ENCODE assay signal across 26 mouse cellular contexts in genomic region chrX:12124571-12124970, GRCm38 (mm10). TPM values are rescaled to one million over a fixed set of nuclear protein-coding genes. Genes with fewer than 3 reads are reported as not detected.
DNase-seq lines count a peak whose midpoint lies in the region; ATAC-seq and TF ChIP-seq lines count a peak whose summit lies in the region.
"Had no signal": no experiment of that assay in that cellular context is flagged by ENCODE, and none has a peak within 500 bp of the region (broad histone marks: within the 10 kb centered on the region; RNA-seq: fewer than 3 reads in every experiment).

No protein-coding gene starts in this region.

- H3K4me1 ChIP-seq in lung, embryonic 14.5 days (ENCODE audit: insufficient read depth), result peaks cover 3% of the 10 kb centered on the region; the same call in 1 of the 2 replicates
- H3K4me1 ChIP-seq in neural tube, embryonic 15.5 days, result peaks cover 41% of the 10 kb centered on the region
- H3K4me1 ChIP-seq in embryonic facial prominence, embryonic 10.5 days, result peaks cover 60% of the 10 kb centered on the region
- H3K4me1 ChIP-seq in intestine, embryonic 16.5 days (ENCODE audit: control insufficient read depth, insufficient read depth, low read length), result peaks cover 24% of the 10 kb centered on the region

- no peak overlapping the region for H3K4me3 ChIP-seq in lung, embryonic 14.5 days (ENCODE audit: low read depth, low read length)
- no peak overlapping the region for H3K4me3 ChIP-seq in neural tube, embryonic 15.5 days (replicated peaks)
- no peak overlapping the region for H3K4me3 ChIP-seq in embryonic facial prominence, embryonic 10.5 days
- no peak overlapping the region for H3K4me3 ChIP-seq in intestine, embryonic 16.5 days (ENCODE audit: low read length)
- H3K4me3 ChIP-seq: embryonic facial prominence, embryonic 12.5 days; forebrain, embryonic 12.5 days; heart, embryonic 12.5 days; hindbrain, embryonic 15.5 days; liver, embryonic 15.5 days had no signal

- H3K36me3 ChIP-seq in lung, embryonic 14.5 days (ENCODE audit: insufficient read depth), result no peaks in the 10 kb centered on the region
- no peaks in the 10 kb centered on the region for H3K36me3 ChIP-seq in neural tube, embryonic 15.5 days
- no peaks in the 10 kb centered on the region for H3K36me3 ChIP-seq in embryonic facial prominence, embryonic 10.5 days (replicated peaks)
- H3K36me3 ChIP-seq in intestine, embryonic 16.5 days (ENCODE audit: control insufficient read depth, insufficient read depth, low read length), result no peaks in the 10 kb centered on the region
- H3K36me3 ChIP-seq: embryonic facial prominence, embryonic 12.5 days; forebrain, embryonic 12.5 days; heart, embryonic 12.5 days; hindbrain, embryonic 15.5 days; liver, embryonic 15.5 days had no signal

- 11% methylated on average over 3 of the region's 3 CpGs for WGBS in lung, embryonic 14.5 days
- WGBS in neural tube, embryonic 15.5 days, result 29% methylated on average over 3 of the region's 3 CpGs
- WGBS in embryonic facial prominence, embryonic 10.5 days, result 18% methylated on average over 3 of the region's 3 CpGs
- 37% methylated on average over 3 of the region's 3 CpGs for WGBS in intestine, embryonic 16.5 days

- peaks cover 26% of the 10 kb centered on the region for H3K27me3 ChIP-seq in lung, embryonic 14.5 days (ENCODE audit: insufficient read depth, low read length)
- H3K27me3 ChIP-seq in neural tube, embryonic 15.5 days (replicated peaks), result peaks cover 42% of the 10 kb centered on the region
- peaks cover 88% of the 10 kb centered on the region for H3K27me3 ChIP-seq in embryonic facial prominence, embryonic 10.5 days (replicated peaks; ENCODE audit: low read depth, poor library complexity, severe bottlenecking)
- peaks cover 27% of the 10 kb centered on the region for H3K27me3 ChIP-seq in intestine, embryonic 16.5 days (replicated peaks; ENCODE audit: control insufficient read depth, insufficient read depth, low read length)

- no peaks in the 10 kb centered on the region for H3K9me3 ChIP-seq in lung, embryonic 14.5 days (ENCODE audit: low read depth, low read length)
- H3K9me3 ChIP-seq in neural tube, embryonic 15.5 days (replicated peaks), result no peaks in the 10 kb centered on the region
- no peaks in the 10 kb centered on the region for H3K9me3 ChIP-seq in embryonic facial prominence, embryonic 10.5 days
- no peaks in the 10 kb centered on the region for H3K9me3 ChIP-seq in intestine, embryonic 16.5 days (ENCODE audit: control insufficient read depth, low read length)
- H3K9me3 ChIP-seq: embryonic facial prominence, embryonic 12.5 days; forebrain, embryonic 12.5 days; heart, embryonic 12.5 days; hindbrain, embryonic 15.5 days; liver, embryonic 15.5 days; megakaryocyte, embryonic 14.5 days had no signal

- no peak for ATAC-seq in lung, embryonic 14.5 days (ENCODE audit: insufficient read depth)
- ATAC-seq in neural tube, embryonic 15.5 days (ENCODE audit: low FRiP score), result no peak
- no peak for ATAC-seq in intestine, embryonic 16.5 days

- peak overlapping the region; percentile 30; the same call in 1 of the 2 replicates for H3K27ac ChIP-seq in lung, embryonic 14.5 days (ENCODE audit: low read depth)
- H3K27ac ChIP-seq in neural tube, embryonic 15.5 days (replicated peaks), result no peak overlapping the region
- peak overlapping the region; percentile 15; the same call in 1 of the 2 replicates for H3K27ac ChIP-seq in embryonic facial prominence, embryonic 10.5 days (replicated peaks)
- H3K27ac ChIP-seq in intestine, embryonic 16.5 days (ENCODE audit: low read length), result no peak overlapping the region
- H3K27ac ChIP-seq: embryonic facial prominence, embryonic 12.5 days; forebrain, embryonic 12.5 days; hindbrain, embryonic 15.5 days; liver, embryonic 15.5 days had no signal

- no peak for TF ChIP-seq CTCF in lung, embryonic 14.5 days (IDR thresholded peaks at IDR 0.05; ENCODE audit: low read depth)

- no peak for DNase-seq in lung, embryonic 14.5 days
- DNase-seq in lung, postnatal 25 days (ENCODE audit: low spot score), result no peak
- peak; percentile 21 for DNase-seq in neural tube, embryonic 10.5 days (ENCODE audit: extremely low spot score, low spot score)
- no peak for DNase-seq in embryonic facial prominence, embryonic 10.5 days (ENCODE audit: low spot score)
- DNase-seq in adrenal gland, adult (ENCODE audit: inconsistent age in 2 of 2, low spot score in 1 of 2), result no peak
- DNase-seq: adrenal gland, postnatal 36 days; cerebellum, adult 11-12 months; cerebellum, postnatal 10 days; heart, postnatal 36 days; kidney, adult 8-10 months; kidney, postnatal 14 days; left cerebral cortex, postnatal 4 days; liver; lung, postnatal 36 days; retina, postnatal 1 day; right cerebral cortex, postnatal 25 days; spleen, adult 18-20 months; thymus, postnatal 25 days had no signal

- H3K9ac ChIP-seq in lung, embryonic 14.5 days, result no peak overlapping the region
- H3K9ac ChIP-seq in neural tube, embryonic 15.5 days (replicated peaks), result no peak overlapping the region
- no peak overlapping the region for H3K9ac ChIP-seq in intestine, embryonic 16.5 days (ENCODE audit: low read depth, low read length)
- H3K9ac ChIP-seq: embryonic facial prominence, embryonic 12.5 days; forebrain, embryonic 12.5 days; hindbrain, embryonic 15.5 days; liver, embryonic 15.5 days had no signal

- peak overlapping the region; percentile 23; the same call in 1 of the 2 replicates for H3K4me2 ChIP-seq in lung, embryonic 14.5 days
- H3K4me2 ChIP-seq in neural tube, embryonic 15.5 days, result no peak overlapping the region
- H3K4me2 ChIP-seq in intestine, embryonic 16.5 days (ENCODE audit: low read depth, low read length), result no peak overlapping the region
- H3K4me2 ChIP-seq: liver, embryonic 15.5 days had no signal

RNA-seq across cellular contexts. Expression of gene Bcor, which starts 35.6 kb away (rescaled TPM):
- polyA plus RNA-seq in lung, embryonic 14.5 days (2014; fragmentation: Nextera tagmentation; extraction: Ambion mirVana), result 27.8 and 28.9 TPM in 2 replicates
- 12.2 and 13.8 TPM in 2 replicates for polyA plus RNA-seq in neural tube, embryonic 15.5 days (2015; fragmentation: Nextera tagmentation; extraction: Ambion mirVana)
- polyA plus RNA-seq in embryonic facial prominence, embryonic 10.5 days (2016; fragmentation: Nextera tagmentation; extraction: Ambion mirVana), result 23.7 and 26.3 TPM in 2 replicates
- 8.1 and 9.8 TPM in 2 replicates for polyA plus RNA-seq in intestine, embryonic 16.5 days (2015; fragmentation: Nextera tagmentation; extraction: Ambion mirVana)

Comparison
In these comparisons a context has a peak if more than half of its experiments do, and no peak if none do; other contexts are left out.
1. H3K27ac ChIP-seq: peak in lung, embryonic 14.5 days (single experiment) and embryonic facial prominence, embryonic 10.5 days (single experiment); none in neural tube, embryonic 15.5 days (single experiment) and intestine, embryonic 16.5 days (single experiment).